Mouse (Mus musculus): ENCODE results near the gene Gm49321.
A peak's percentile ranks its signal among the peaks of the same experiment; 100 is the strongest.

- TF ChIP-seq POLR2A (IDR thresholded peaks at IDR 0.05; ENCODE audit: control insufficient read depth, extremely low read depth, insufficient read depth, low read length, poor library complexity) (0 out of 2 replicates have a peak, but pooled peaks have one; percentile 26), CTCF (IDR thresholded peaks at IDR 0.05; ENCODE audit: borderline replicate concordance, control insufficient read depth, extremely low read depth, insufficient read depth, low read length, poor library complexity) (no peak)
Measured at GRCm38 (mm10) chr12:73908274-73909012, 29.0 kb upstream of the Gm49321 start.

Measured in thymus, adult 2 months (tissue).